Mouse (Mus musculus): ENCODE results near the gene Gfod1. TPM values are rescaled to one million over a fixed set of nuclear protein-coding genes. Genes with fewer than 3 reads are reported as not detected.

Gfod1 gene
- polyA plus RNA-seq, 1 experiment, result 4.2 TPM

DNA sequence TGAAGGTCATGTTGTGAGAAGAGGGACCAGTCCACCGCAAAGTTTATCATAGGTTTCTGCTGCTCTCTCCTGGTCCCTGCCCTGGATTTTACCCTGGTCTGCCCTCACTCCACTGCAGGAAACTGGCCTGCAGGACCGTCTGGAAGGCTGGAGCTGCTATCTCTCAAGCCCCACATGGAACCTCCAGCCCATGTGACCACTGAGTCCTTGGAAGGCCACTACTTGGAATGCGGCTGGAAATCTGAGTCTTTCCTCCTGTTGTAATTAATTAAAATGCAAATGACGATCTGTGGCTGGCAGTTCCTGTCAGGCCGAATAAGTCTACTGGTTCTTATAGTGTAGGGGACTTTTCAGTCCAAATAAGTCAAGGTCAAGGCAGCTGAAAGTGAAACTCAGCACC lies 50.4 kb downstream of the Gfod1 start:
- no peak overlapping the region for H3K4me3 ChIP-seq (ENCODE audit: insufficient read depth, low read length)
- H3K4me1 ChIP-seq (ENCODE audit: control insufficient read depth, insufficient read depth, low read length), result no peaks in the 10 kb centered on the region
- H3K27ac ChIP-seq (ENCODE audit: insufficient read depth, low read length), result no peak overlapping the region
- TF ChIP-seq POLR2A (IDR thresholded peaks at IDR 0.05; ENCODE audit: low read depth, low read length), result no peak
- TF ChIP-seq CTCF (IDR thresholded peaks at IDR 0.05; ENCODE audit: borderline replicate concordance, insufficient read depth, low read length), result no peak

DNA sequence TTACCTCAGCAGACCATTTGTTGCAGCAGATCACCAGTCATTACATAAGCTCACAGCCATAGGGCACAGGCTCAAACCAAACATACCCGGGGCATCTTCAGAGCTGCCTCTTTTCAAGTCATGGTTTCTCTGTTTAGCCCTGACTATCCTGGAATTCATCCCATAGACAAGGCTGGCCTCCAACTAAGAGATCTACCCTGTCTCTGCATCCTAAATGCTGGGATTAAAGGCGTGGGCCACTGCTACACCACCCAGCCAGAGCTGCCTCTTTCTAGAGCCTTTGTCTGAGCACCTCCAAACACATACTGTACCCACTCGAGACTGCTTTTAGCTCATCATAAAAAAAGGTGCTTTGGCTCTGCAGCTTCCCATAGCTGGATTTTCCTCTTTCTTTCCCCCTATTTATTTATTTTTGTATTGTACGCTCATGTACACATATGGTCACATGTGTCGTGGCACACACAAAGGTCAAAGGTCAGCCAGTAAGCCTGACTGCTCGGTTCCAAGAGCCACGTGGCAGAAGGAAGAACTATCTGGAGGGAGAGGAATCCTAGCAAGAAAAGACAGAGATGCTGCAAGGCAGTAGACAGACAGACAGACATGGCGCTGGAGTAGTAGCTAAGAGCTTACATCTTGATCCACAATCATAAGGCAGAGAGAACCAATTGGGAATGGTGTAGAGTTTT lies 51.7 kb downstream of the Gfod1 start:
- H3K4me3 ChIP-seq (ENCODE audit: insufficient read depth, low read length), result no peak overlapping the region
- TF ChIP-seq CTCF (IDR thresholded peaks at IDR 0.05; ENCODE audit: borderline replicate concordance, insufficient read depth, low read length) (no peak), POLR2A (IDR thresholded peaks at IDR 0.05; ENCODE audit: low read depth, low read length) (no peak)
- no peak overlapping the region for H3K27ac ChIP-seq (ENCODE audit: insufficient read depth, low read length)
- no peaks in the 10 kb centered on the region for H3K4me1 ChIP-seq (ENCODE audit: control insufficient read depth, insufficient read depth, low read length)

DNA sequence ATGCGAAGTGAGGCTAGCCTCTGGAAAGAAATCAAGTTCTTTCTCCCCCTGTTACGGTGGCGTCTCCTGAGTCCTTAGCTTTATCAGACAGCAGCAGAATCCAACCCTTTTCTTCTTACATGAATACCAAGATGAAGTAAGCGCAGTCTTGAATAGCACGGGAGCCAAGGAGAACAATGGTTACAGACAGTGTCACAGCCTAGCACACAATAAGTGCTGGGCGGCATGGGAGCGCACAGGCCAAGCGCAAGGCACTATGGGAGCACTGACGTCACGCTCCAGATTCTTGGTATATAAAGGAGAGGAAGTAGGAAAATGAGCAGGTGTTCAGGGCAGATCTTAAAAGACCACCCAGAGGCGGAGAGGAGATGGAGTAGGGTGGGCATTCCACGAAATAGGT lies 52.6 kb downstream of the Gfod1 start:
- no peak overlapping the region for H3K27ac ChIP-seq (ENCODE audit: insufficient read depth, low read length)
- H3K4me1 ChIP-seq (ENCODE audit: control insufficient read depth, insufficient read depth, low read length), result no peaks in the 10 kb centered on the region
- no peak for TF ChIP-seq CTCF (IDR thresholded peaks at IDR 0.05; ENCODE audit: borderline replicate concordance, insufficient read depth, low read length)
- no peak for TF ChIP-seq POLR2A (IDR thresholded peaks at IDR 0.05; ENCODE audit: low read depth, low read length)
- H3K4me3 ChIP-seq (ENCODE audit: insufficient read depth, low read length), result no peak overlapping the region

DNA sequence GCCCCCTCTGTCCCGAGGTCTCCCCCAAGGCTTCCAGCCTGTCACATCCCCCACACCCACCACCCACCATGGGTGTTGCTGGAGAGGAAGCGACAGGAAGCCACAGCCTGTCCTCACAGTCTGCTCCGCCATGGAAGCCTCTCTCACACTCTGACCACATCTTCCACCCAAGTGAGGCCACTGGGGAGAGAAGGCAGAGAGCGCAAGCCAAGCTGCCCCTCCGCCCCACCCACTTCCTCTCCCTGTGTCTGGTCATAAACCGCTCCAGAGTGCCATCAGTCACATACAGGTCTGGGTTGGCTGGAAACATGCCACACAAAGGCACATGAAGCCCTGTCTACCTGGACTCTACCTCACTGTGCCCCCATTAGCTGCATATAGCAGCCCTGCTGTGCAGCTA lies 53.3 kb downstream of the Gfod1 start:
- TF ChIP-seq CTCF (IDR thresholded peaks at IDR 0.05; ENCODE audit: borderline replicate concordance, insufficient read depth, low read length), result no peak
- H3K4me3 ChIP-seq (ENCODE audit: insufficient read depth, low read length), result no peak overlapping the region
- no peak overlapping the region for H3K27ac ChIP-seq (ENCODE audit: insufficient read depth, low read length)
- no peaks in the 10 kb centered on the region for H3K4me1 ChIP-seq (ENCODE audit: control insufficient read depth, insufficient read depth, low read length)

DNA sequence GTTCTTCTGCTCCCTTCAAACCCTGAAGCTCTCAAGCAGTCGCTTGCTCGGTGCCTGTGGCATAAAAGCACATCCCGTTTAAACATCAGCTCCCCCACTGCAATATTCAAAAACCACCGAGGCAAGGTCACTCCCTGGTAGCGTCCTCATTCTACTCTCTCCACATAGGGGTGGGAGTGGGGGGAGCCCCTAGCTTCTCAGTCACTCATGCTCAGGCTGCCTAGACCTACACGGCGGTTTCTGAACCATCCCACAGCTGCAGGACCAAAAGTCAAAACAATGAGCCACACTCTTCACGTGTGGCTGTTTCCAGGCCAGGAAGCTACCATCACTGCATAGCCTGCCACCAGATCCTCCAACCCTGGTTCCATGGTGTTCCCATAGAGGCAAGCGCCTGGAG lies 53.9 kb downstream of the Gfod1 start:
- H3K4me1 ChIP-seq (ENCODE audit: control insufficient read depth, insufficient read depth, low read length), result no peaks in the 10 kb centered on the region
- H3K4me3 ChIP-seq (ENCODE audit: insufficient read depth, low read length), result no peak overlapping the region
- no peak overlapping the region for H3K27ac ChIP-seq (ENCODE audit: insufficient read depth, low read length)
- TF ChIP-seq POLR2A (IDR thresholded peaks at IDR 0.05; ENCODE audit: low read depth, low read length) (no peak), CTCF (IDR thresholded peaks at IDR 0.05; ENCODE audit: borderline replicate concordance, insufficient read depth, low read length) (no peak)

DNA sequence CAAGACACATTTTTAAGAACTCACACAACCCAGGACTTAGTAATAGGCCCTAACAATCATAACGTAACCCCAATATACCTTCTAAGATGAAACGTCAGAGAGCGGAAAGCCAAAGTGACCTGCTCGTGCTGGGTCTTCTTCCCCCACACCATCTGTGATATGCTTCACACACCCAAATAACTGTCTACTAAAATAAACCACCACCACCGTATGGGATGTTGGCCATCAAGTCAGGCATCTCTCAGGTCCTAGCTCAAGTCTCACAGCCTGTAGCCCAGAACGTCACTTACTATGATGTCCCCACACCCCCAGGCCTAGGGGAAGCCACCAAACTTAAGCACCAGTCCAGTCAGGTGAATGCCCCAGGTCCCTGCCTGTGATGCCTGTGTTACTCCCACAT lies 55.6 kb downstream of the Gfod1 start:
- Histone ChIP-seq H3K4me3 (ENCODE audit: insufficient read depth, low read length) (no peak overlapping the region), H3K27ac (ENCODE audit: insufficient read depth, low read length) (no peak overlapping the region), H3K4me1 (ENCODE audit: control insufficient read depth, insufficient read depth, low read length) (no peaks in the 10 kb centered on the region; the same call in 1 of the 2 replicates)
- TF ChIP-seq CTCF (IDR thresholded peaks at IDR 0.05; ENCODE audit: borderline replicate concordance, insufficient read depth, low read length), result no peak
- TF ChIP-seq POLR2A (IDR thresholded peaks at IDR 0.05; ENCODE audit: low read depth, low read length), result no peak

DNA sequence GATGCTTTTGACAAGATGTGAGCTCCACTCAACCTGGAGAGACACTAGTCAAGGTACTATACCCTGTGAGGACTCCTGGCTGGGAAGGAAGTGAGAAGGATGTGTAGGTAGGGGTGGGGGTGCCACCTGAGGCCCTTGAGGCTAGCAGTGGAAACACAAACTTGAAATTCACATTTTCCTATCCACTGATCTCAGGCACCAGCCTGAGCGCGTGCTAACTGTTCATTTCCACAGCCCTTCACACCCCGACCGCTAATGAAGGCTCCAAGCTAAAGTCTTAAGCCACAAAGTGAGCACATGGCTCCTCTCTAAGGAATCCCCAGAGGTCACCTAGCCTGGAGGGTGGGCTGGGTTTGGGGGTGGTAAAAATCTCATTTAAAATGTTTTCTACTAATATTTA lies 57.1 kb downstream of the Gfod1 start:
- no peak overlapping the region for H3K27ac ChIP-seq (ENCODE audit: insufficient read depth, low read length)
- H3K4me3 ChIP-seq (ENCODE audit: insufficient read depth, low read length), result no peak overlapping the region

DNA sequence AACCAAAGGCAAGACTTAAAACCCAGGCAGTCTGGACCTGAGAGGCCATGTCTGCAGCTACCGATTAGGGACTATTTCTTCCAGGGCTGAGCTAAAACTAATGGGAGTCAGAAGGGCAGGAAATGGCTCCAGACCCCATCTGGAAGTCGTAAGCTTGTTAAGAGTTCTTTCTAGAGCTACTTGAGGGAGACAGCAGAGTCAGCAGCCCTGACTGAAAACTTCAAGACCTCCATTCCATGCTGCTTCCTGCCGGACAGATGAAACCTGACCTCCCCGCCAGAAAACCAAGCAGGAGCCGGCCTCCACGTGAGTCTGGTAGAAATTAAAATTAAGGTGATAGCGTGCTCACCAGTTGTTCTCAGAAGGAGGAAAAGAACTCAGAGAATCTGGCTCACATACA lies 60.2 kb downstream of the Gfod1 start:
- TF ChIP-seq POLR2A (IDR thresholded peaks at IDR 0.05; ENCODE audit: low read depth, low read length) (no peak), CTCF (IDR thresholded peaks at IDR 0.05; ENCODE audit: borderline replicate concordance, insufficient read depth, low read length) (no peak)
- peaks cover 11% of the 10 kb centered on the region for H3K4me1 ChIP-seq (ENCODE audit: control insufficient read depth, insufficient read depth, low read length)
- no peak overlapping the region for H3K27ac ChIP-seq (ENCODE audit: insufficient read depth, low read length)
- no peak overlapping the region for H3K4me3 ChIP-seq (ENCODE audit: insufficient read depth, low read length)

More for the DNA sequence above, 57.1 kb downstream of the Gfod1 start:
- TF ChIP-seq CTCF (IDR thresholded peaks at IDR 0.05; ENCODE audit: borderline replicate concordance, insufficient read depth, low read length), result no peak
- no peak for TF ChIP-seq POLR2A (IDR thresholded peaks at IDR 0.05; ENCODE audit: low read depth, low read length)
- peaks cover 2% of the 10 kb centered on the region; the same call in 1 of the 2 replicates for H3K4me1 ChIP-seq (ENCODE audit: control insufficient read depth, insufficient read depth, low read length)

DNA sequence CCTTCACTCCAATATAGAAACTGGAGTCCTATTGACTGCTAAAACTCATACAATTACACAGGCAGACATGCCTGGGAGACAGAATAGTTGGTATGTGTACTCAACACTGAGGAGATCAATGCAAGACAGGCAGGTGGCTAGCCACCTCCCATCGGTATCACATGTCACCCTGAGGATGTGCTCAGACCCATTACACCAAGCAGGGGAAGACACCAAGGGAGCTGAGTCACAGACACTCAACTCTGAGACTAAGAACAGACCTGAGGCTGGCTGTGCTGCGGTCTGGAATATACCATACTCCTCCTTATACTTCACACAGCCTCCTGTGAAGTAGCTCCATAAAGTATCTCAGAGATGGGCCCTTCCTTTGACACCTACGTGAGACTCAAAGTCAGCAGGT lies 60.7 kb downstream of the Gfod1 start:
- Histone ChIP-seq H3K4me1 (ENCODE audit: control insufficient read depth, insufficient read depth, low read length) (peaks cover 11% of the 10 kb centered on the region), H3K27ac (ENCODE audit: insufficient read depth, low read length) (no peak overlapping the region), H3K4me3 (ENCODE audit: insufficient read depth, low read length) (no peak overlapping the region)
- TF ChIP-seq CTCF (IDR thresholded peaks at IDR 0.05; ENCODE audit: borderline replicate concordance, insufficient read depth, low read length), result no peak
- no peak for TF ChIP-seq POLR2A (IDR thresholded peaks at IDR 0.05; ENCODE audit: low read depth, low read length)

DNA sequence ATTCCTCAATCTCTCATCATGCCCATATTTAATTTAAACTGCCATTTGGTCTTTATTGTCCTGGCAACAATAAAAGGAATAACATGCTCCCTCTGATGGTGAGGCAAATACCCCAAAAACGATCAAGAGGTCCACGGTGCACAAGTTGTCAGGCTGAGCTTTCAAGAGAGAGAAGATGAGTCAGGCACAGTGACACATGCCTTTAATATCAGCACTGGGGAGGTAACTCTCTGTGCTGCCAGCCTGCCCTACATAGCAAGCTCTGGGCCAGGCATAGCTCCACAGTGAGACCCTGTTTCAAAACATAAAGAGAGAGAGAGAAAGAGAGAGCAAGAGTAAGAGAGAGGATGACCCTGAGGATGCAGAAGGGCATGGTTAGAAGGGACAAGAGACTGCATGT lies 62.2 kb downstream of the Gfod1 start:
- TF ChIP-seq CTCF (IDR thresholded peaks at IDR 0.05; ENCODE audit: borderline replicate concordance, insufficient read depth, low read length), result no peak
- no peak for TF ChIP-seq POLR2A (IDR thresholded peaks at IDR 0.05; ENCODE audit: low read depth, low read length)
- Histone ChIP-seq H3K4me3 (ENCODE audit: insufficient read depth, low read length) (no peak overlapping the region), H3K4me1 (ENCODE audit: control insufficient read depth, insufficient read depth, low read length) (peaks cover 11% of the 10 kb centered on the region), H3K27ac (ENCODE audit: insufficient read depth, low read length) (no peak overlapping the region)

All from embryonic fibroblast, embryonic 13.5 days (primary cell).